Mouse (Mus musculus): ENCODE data around the gene Enc1. TPM values are rescaled to one million over a fixed set of nuclear protein-coding genes. Genes with fewer than 3 reads are reported as not detected.

Gene Enc1
- total and polyA plus RNA-seq, 2 experiments from 2014 or later: 76.8 to 423 TPM

GRCm38 (mm10) chr13:97244712-97245105 is 3.8 kb downstream of the Enc1 start:
- no peak for DNase-seq
- ATAC-seq: no peak
- Histone ChIP-seq H3K36me3 (ENCODE audit: insufficient read depth) (peaks cover 39% of the 10 kb centered on the region), H3K9ac (peak overlapping the region; percentile 87), H3K4me3 (ENCODE audit: low read depth, low read length) (peak overlapping the region; percentile 77), H3K9me3 (ENCODE audit: low read length) (no peaks in the 10 kb centered on the region), H3K27ac (ENCODE audit: low read depth, low read length) (peak overlapping the region; percentile 98), H3K27me3 (ENCODE audit: insufficient read depth, low read length) (no peaks in the 10 kb centered on the region), H3K4me1 (ENCODE audit: insufficient read depth) (peaks cover 41% of the 10 kb centered on the region), H3K4me2 (ENCODE audit: low read depth) (peak overlapping the region; percentile 82)
- 30% methylated on average over 11 of the region's 11 CpGs for WGBS
- no peak for TF ChIP-seq CTCF (IDR thresholded peaks at IDR 0.05; ENCODE audit: low read depth)

DNA sequence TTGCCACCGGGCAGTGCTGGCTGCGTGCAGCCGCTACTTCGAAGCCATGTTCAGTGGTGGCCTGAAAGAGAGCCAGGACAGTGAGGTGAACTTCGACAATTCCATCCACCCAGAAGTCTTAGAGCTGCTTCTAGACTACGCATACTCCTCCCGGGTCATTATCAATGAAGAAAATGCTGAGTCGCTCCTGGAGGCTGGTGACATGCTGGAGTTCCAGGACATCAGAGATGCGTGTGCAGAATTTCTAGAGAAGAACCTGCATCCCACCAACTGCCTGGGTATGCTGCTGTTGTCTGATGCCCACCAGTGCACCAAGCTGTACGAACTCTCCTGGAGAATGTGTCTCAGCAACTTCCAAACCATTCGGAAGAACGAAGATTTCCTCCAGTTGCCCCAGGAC is 4.3 kb downstream of the Enc1 start:
- 69% methylated on average over 12 of the region's 12 CpGs for WGBS
- TF ChIP-seq CTCF (IDR thresholded peaks at IDR 0.05; ENCODE audit: low read depth): no peak
- Histone ChIP-seq H3K9me3 (ENCODE audit: low read length) (no peaks in the 10 kb centered on the region), H3K4me2 (ENCODE audit: low read depth) (peak overlapping the region; percentile 82), H3K36me3 (ENCODE audit: insufficient read depth) (peaks cover 42% of the 10 kb centered on the region), H3K4me3 (ENCODE audit: low read depth, low read length) (peak overlapping the region; percentile 77), H3K4me1 (ENCODE audit: insufficient read depth) (peaks cover 42% of the 10 kb centered on the region), H3K27me3 (ENCODE audit: insufficient read depth, low read length) (no peaks in the 10 kb centered on the region), H3K9ac (peak overlapping the region; percentile 87), H3K27ac (ENCODE audit: low read depth, low read length) (peak overlapping the region; percentile 62; the same call in 1 of the 2 replicates)
- ATAC-seq: no peak
- DNase-seq: peak; percentile 43

GRCm38 (mm10) chr13:97246217-97246616 is 5.3 kb downstream of the Enc1 start:
- DNase-seq: peak; percentile 31
- Histone ChIP-seq H3K9ac (peak overlapping the region; percentile 87), H3K4me2 (ENCODE audit: low read depth) (peak overlapping the region; percentile 82), H3K9me3 (ENCODE audit: low read length) (no peaks in the 10 kb centered on the region), H3K4me1 (ENCODE audit: insufficient read depth) (peaks cover 52% of the 10 kb centered on the region), H3K27ac (ENCODE audit: low read depth, low read length) (peak overlapping the region; percentile 45; the same call in 1 of the 2 replicates), H3K36me3 (ENCODE audit: insufficient read depth) (peaks cover 51% of the 10 kb centered on the region), H3K4me3 (ENCODE audit: low read depth, low read length) (peak overlapping the region; percentile 77), H3K27me3 (ENCODE audit: insufficient read depth, low read length) (no peaks in the 10 kb centered on the region)
- ATAC-seq: no peak
- WGBS: 44% methylated on average over 16 of the region's 16 CpGs
- TF ChIP-seq CTCF (IDR thresholded peaks at IDR 0.05; ENCODE audit: low read depth): no peak

DNA sequence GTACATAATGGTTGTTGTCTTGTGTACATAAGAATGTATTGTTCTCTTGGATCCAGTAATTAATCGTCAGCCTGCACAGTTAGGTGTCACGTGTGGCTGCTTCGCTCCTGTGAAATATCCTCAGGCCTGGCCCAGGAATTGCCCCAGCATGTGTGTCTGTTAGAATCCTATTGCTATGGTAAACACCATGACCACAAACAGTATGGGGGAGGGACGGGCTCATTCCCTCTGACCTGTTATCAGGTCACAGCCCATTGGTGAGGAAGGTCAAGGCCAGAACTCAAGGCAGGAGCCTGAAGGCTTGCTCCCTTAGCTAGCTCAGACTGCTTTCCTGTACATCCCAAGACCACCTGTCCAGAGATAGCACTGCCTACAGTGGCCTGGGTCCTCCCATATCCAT is 6.8 kb downstream of the Enc1 start:
- no peaks in the 10 kb centered on the region for H3K27me3 ChIP-seq (ENCODE audit: insufficient read depth, low read length)
- H3K9me3 ChIP-seq (ENCODE audit: low read length): no peaks in the 10 kb centered on the region
- 39% methylated on average over 4 of the region's 4 CpGs for WGBS
- H3K27ac ChIP-seq (ENCODE audit: low read depth, low read length): no peak overlapping the region
- H3K4me3 ChIP-seq (ENCODE audit: low read depth, low read length): peak overlapping the region; percentile 21
- peaks cover 53% of the 10 kb centered on the region for H3K36me3 ChIP-seq (ENCODE audit: insufficient read depth)
- peak overlapping the region; percentile 82 for H3K4me2 ChIP-seq (ENCODE audit: low read depth)
- ATAC-seq (no peak), DNase-seq (peak; percentile 15)
- peak overlapping the region; percentile 87; the same call in 1 of the 2 replicates for H3K9ac ChIP-seq
- peaks cover 66% of the 10 kb centered on the region for H3K4me1 ChIP-seq (ENCODE audit: insufficient read depth)
- TF ChIP-seq CTCF (IDR thresholded peaks at IDR 0.05; ENCODE audit: low read depth): no peak

- H3K27ac ChIP-seq (ENCODE audit: low read depth, low read length): peak overlapping the region; percentile 67
- H3K36me3 ChIP-seq (ENCODE audit: insufficient read depth): peaks cover 60% of the 10 kb centered on the region
- H3K4me2 ChIP-seq (ENCODE audit: low read depth): peak overlapping the region; percentile 82
- H3K9ac ChIP-seq: peak overlapping the region; percentile 36
- H3K9me3 ChIP-seq (ENCODE audit: low read length): no peaks in the 10 kb centered on the region
- H3K4me1 ChIP-seq (ENCODE audit: insufficient read depth): peaks cover 67% of the 10 kb centered on the region
- H3K4me3 ChIP-seq (ENCODE audit: low read depth, low read length): peak overlapping the region; percentile 21
- peak; percentile 35 for DNase-seq
- no peak for ATAC-seq
- no peak for TF ChIP-seq CTCF (IDR thresholded peaks at IDR 0.05; ENCODE audit: low read depth)
- H3K27me3 ChIP-seq (ENCODE audit: insufficient read depth, low read length): no peaks in the 10 kb centered on the region
- WGBS: 9% methylated on average over 5 of the region's 5 CpGs
Observed at GRCm38 (mm10) chr13:97249051-97249461, 8.2 kb downstream of the Enc1 start.

DNA sequence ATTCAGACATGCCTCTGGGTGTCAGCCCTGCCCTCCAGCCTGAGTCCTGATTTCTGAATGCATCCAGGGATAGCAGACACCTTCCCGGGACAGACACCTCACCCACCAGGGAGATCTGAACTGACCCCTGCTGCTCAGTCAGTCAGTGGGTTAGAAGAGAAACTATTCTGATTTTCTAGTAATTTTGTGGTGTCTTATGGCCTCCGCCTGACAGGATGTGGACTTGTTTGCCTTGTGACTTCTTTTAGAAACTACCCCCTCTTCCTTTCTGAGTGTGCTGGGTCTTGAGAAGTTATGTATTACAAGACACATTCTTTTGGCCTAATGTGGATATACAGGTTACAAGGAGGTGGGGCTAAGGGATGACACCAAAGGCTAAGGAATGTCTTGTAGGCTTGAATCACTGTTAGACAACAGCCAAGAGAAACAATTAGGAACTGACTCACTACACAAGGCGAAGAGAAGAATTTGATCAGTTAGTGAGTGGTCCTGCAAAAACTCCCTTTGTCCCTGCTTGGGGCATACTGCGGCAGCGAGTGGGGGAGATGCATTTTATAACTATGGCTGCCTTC is 8.7 kb downstream of the Enc1 start:
- Histone ChIP-seq H3K27ac (ENCODE audit: low read depth, low read length) (peak overlapping the region; percentile 67), H3K4me1 (ENCODE audit: insufficient read depth) (peaks cover 61% of the 10 kb centered on the region), H3K4me2 (ENCODE audit: low read depth) (peak overlapping the region; percentile 82), H3K27me3 (ENCODE audit: insufficient read depth, low read length) (no peaks in the 10 kb centered on the region), H3K4me3 (ENCODE audit: low read depth, low read length) (peak overlapping the region; percentile 21), H3K9me3 (ENCODE audit: low read length) (no peaks in the 10 kb centered on the region), H3K9ac (peak overlapping the region; percentile 36; the same call in 1 of the 2 replicates), H3K36me3 (ENCODE audit: insufficient read depth) (peaks cover 60% of the 10 kb centered on the region)
- WGBS: 31% methylated on average over 5 of the region's 5 CpGs
- no peak for TF ChIP-seq CTCF (IDR thresholded peaks at IDR 0.05; ENCODE audit: low read depth)
- DNase-seq (peak; percentile 38), ATAC-seq (no peak)

DNA sequence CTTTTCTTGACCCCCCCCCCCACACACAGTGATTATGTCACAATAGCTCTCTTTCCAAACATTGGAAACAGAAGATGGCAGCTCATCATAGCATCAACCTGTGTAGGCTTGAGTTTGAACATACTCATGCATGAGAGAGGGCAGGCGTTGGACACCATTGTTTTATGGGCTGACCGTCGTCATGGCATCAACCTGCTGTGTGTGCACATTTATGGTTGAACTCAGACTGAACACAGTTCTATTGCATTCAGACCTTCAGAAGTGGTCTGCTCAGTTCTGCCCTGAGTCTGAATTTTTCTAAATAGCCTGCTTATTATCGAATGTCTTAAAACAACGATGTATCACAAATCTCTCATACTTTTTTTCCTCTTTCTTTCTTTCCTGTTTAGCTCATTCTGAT is 9.2 kb downstream of the Enc1 start:
- peak overlapping the region; percentile 82 for H3K4me2 ChIP-seq (ENCODE audit: low read depth)
- ATAC-seq: no peak
- H3K9me3 ChIP-seq (ENCODE audit: low read length): no peaks in the 10 kb centered on the region
- H3K4me1 ChIP-seq (ENCODE audit: insufficient read depth): peaks cover 56% of the 10 kb centered on the region
- DNase-seq: peak; percentile 35
- WGBS: 28% methylated on average over 5 of the region's 5 CpGs
- 0 out of 2 replicates have a peak overlapping the region, but pooled peaks have one; percentile 21 for H3K4me3 ChIP-seq (ENCODE audit: low read depth, low read length)
- no peak for TF ChIP-seq CTCF (IDR thresholded peaks at IDR 0.05; ENCODE audit: low read depth)
- no peaks in the 10 kb centered on the region for H3K27me3 ChIP-seq (ENCODE audit: insufficient read depth, low read length)
- H3K9ac ChIP-seq: no peak overlapping the region; the same call in 1 of the 2 replicates
- H3K36me3 ChIP-seq (ENCODE audit: insufficient read depth): peaks cover 58% of the 10 kb centered on the region
- H3K27ac ChIP-seq (ENCODE audit: low read depth, low read length): peak overlapping the region; percentile 67
